Mouse (Mus musculus) cerebellum, postnatal 36 days (tissue): ENCODE data around the gene Lpar2.

ENCODE experiments used
- DNase-seq, 2 experiments: peaks; one replicate each; pipeline ENCODE4 v3.0.0; 2021 to 2022; ENCODE audit warnings: mixed read lengths in 2 of 2

Lpar2 gene

DNA sequence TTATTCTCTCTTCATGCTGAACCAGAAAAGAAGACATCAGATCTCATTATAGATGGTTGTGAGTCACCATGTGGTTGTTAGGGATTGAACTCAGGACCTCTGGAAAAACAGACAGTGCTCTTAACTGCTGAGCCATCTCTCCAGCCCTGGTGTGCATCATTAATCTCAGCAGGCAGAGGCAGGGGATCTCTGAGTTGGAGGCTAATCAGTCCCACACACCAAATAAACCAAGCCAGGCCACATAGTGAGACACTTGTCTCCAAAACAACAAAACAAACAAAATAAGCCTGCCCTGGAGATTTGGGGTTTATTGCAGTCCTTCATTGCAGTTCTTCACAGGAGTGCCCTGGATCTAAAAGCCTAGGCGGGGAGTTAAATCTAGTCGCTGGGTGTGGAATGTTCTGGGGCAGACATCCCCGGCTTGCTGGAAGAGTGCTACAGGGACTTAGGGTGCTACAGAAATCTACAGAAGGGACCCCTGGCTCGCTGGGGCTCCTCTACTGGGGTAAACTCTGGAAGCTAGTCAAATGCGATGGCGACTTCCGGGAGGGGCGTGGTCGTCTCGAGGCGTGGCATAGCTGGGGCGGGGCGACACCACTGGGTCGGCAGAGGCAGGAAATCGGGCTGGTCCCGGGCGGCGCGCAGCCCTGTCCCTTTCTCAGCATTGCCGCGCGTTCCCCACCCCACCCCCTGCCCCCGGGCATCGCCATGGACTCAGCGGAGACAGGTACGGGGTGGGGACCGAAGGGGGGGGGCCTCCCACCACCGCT lies 13.9 kb upstream of the Lpar2 start, which contains the start of gene Gmip:
TSS of gene Gmip (plus strand) at position 586 of the 770 bp plus-strand sequence.
- peak in 1 of 2 experiments; percentile 35 for DNase-seq

DNA sequence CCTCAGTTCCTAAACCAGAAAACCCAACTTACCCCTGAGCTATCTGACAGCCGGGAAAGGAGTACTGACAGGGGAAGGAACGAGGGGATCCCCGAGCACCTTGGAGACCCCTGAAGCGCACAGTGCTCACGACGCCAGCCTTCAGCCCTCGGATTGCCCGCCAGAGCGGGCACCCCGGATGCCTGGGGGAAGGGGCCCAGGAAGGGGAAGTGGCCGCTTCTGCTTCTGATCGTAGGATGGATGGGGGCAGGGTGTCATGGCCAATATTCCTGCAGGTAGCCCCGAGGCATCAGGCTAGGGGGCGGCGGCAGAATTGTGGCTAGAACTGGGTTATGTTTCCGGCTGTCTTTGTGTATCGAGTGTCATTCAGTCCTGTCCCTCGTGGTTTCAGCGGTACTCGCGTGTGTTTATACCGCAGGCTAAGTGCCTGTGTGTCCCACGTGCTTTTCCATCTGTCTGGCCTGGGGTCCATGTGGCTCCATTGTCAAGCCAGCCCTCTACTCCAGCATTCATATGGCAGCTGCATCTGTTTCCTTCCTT lies 13.3 kb upstream of the Lpar2 start:
- no peak for DNase-seq

DNA sequence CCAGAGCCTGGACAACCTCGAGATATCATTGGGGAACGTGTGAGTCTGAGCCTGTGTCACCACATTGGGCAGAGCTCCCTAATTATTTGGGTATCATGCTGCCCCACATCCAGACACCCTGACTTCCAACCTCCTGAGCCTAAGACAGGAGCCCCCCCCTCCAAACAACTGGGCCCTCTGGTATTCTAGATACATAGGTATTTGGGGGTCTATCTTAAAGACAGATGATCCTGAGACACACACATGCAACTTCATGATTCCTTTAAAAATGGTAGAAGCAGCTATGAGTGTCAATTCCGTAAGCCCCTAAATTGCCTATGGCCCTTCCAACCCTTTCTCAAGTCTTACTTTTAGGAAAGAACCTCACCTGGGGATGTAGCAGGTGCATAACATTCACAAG lies 12.4 kb upstream of the Lpar2 start:
- DNase-seq, result no peak

DNA sequence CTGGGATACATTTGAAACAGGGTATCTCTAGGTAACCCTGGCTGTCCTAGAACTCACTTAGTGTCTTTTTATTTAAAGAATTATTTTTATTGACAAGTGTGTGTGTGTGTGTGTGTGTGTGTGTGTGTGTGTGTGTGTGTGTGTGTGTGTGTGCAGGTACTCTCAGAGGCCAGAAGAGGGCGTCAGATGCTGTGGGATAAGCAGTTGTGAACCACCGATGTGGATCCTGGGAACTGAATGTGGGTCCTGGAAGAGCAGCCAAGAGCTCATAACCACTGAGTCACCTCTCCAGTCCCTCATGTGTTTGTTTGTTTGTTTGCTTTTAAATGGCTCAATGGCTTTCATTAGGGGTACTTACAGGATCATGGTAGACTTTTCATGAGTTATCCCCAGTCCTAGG lies 7.3 kb upstream of the Lpar2 start:
- DNase-seq, result no peak

DNA sequence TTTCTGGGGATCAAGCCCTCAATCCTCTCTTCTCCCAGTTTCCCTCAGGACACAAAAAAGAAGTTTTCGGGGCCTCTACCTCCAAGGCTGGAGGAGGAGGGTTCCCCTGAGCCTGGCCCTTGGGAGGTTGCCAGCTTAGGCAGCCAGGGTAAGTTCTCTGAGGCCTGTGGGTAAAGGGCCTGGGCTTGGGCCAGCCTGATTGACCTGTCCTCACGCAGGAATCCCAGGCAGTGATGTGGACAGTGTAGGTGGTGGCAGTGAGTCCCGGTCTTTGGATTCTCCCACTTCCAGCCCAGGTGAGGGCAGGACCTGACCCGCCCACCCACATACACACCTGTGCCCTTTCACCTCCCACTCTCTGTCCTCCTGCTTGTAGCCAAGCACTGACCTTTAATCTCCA lies 6.8 kb upstream of the Lpar2 start:
- DNase-seq, result no peak

DNA sequence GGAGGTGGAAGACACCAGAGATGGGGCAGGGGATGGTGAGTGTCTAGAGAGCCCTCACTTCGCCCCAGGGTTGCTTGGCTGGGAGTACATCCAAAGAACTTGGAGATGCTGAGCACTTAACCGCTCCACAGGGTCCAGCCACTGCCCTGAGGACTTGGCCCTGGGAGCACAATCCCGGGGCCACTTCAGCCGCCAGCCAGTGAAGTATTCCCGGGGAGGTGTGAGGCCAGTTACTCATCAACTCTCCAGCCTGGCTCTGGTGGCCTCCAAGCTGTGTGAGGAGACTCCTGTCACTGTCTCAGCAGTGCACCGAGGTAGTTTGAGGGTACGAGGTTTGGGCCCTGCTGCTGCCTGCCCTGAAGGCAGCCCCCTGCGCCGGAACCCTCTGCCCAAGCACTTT lies 1.8 kb upstream of the Lpar2 start:
- no peak for DNase-seq

DNA sequence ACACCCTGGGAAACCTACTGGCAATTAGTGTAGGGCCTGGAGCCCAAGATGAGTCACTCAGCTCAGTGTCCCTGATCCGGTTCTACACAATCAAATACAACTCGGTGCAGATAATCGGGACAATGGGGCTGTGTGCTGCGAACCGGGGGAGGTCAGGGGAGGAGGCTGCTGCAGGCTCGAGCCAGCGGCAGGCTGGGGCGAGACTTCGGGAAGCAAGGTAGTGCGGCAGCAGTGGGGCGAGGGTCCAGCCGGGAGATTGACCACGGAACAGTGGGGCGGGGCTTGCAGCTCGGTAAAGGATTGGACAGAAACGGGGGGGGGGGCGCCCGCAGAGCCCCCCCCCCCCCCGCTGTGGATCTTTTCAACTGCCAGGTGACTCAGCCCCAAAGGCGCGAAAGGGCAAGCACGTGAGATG lies 251 bp upstream of the Lpar2 start:
- no peak for DNase-seq

DNA sequence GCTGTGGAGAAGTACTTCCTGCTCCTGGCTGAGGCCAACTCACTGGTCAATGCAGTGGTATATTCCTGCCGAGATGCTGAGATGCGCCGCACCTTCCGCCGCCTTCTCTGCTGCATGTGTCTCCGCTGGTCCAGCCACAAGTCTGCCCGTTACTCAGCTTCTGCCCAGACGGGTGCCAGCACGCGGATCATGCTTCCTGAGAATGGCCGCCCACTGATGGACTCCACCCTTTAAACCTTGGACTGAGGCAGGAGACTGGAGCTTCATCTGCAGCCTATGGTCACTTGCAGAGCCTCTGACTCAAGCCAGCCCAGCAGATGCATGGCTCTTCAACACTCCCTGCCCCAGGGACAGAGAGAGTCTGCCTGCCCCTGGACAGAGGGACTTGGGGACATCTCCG lies 4.1 kb downstream of the Lpar2 start:
- DNase-seq, result no peak

DNA sequence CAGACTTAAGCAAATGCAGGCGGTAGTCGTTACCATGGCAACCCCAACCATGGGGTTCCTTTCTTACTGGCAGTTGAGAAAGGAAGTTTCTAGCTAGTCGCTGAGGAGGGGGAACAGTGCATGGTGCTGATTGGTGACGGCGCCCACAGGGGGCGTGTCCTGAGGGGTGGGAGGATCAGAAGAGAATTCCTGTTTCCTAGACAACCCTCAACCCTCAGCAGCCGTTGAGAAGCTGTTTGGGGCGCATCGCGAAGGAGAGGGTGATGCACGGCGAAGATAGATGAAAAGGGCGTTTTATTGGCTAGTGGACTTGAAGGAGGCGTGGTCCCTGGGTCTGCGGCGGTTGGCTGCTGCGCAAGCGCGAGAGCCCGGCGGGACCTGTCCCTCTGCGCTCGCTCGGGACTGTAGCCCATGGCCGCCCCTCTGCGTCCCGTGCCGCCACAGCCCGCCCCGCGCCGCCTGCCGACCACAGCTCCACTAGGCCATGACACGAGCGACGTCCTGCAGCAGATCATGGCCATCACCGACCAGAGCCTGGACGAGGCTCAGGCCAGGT lies 10.1 kb downstream of the Lpar2 start, which contains the start of gene Pbx4:
TSS of gene Pbx4 (plus strand) at position 194 of the 556 bp plus-strand sequence.
- DNase-seq, result peak; percentile 76 to 79

DNA sequence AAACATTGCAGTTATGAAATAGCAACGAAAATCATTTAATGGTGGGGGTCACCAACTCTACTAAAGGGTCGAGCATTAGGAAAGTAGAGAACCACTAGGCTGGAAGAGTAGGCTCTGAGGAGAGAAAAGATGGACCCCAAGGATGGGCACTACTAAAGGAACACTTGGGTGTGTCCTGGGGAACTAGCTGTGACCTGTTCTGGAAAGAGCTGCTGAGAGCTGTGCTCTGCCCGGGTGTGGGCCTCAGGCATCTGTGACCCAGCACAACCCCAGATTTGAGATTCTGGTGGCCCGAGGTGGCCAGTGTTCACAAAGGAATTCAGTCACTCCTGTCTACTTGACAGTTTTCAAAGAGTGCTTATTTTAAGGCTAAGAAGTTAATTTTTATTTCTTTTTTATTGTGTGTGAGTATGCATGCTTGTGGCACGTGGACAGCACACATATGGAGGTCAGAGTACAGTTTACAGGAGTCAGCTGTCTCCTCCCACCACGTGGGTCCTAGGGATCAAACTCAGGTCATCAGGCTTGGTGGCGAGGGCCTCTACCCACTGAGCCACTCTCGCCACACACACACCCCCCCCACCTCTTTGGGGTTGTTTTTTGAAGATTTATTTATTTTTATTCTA lies 14.9 kb downstream of the Lpar2 start:
- DNase-seq, result no peak

DNA sequence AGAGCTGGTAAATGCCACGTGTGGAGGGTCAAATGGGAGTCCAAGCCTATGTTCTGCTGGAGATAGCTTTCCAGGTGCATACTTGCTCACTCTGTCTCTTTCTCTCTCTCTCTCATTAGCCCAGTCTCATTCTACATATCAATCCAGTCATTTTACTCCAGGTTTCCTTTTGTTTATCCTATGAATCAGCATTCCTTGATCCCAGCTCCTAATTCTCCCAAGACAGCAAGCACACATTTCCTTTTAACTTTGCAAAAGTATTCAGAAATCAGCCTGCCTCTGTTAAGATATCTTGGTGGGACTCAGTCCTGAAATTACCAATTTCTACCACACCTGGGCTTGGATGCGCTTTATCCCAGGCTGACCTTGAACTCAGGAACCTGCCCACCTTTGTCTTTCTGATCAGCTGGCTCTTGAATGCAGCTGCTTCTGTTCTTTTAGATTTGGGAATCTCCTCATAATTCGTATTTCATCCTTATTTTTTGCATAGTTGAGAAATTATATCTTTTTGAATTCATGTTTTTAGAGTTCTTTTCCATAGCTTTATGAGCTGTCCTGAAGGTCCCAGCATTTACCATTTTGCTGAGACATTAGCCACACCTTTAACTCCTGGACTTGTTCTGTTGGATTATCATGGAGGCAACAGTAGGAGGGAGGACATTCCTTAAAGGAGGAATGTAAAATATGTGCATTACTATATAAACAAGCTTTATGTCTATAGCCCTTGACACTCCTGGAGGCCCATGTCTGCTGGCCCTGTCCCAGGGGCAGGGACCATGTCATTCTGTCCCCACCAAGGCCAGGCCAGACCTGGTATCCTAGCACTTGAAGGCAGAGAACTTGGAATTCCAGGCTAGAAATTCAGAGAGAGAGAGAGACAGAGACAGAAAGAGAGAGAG lies 25.2 kb downstream of the Lpar2 start:
- DNase-seq, result no peak

DNA sequence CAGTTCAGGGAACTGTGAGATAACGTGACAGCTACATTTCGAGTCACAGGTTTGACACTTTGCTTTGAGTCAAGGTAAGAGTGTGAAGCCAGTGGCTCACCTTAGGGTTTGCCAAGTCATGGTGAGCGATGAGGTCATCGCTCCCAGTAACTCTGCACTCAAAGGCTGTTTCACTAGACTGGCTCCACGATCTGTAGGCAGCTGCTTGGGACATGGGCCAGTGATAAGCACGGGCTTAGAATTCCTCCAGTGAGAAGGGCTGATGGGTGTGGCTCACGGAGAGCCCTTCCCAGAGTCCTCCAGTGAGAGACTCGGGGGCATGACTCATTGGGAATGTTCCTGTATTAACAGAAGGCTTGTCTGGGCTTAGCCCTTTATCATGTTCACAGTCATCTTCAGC lies 26.7 kb downstream of the Lpar2 start:
- no peak for DNase-seq

DNA sequence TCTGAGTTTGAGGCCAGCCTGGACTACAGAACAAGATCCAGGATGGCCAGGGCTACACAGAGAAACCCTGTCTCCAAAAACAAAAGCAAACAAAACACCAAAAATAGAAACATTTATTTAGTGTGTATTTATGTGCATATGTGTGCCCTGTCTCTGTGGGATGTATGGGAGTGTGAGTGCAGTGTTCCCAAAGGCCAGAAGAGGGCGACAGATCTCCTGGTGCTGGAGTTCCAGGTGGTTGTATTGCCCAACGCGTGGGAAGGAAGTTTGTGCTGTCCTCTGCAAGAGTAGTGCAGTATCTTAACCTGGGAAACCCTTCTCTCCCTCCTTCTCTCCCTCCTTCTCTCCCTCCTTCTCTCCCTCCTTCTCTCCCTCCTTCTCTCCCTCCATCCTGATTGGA lies 27.7 kb downstream of the Lpar2 start:
- no peak for DNase-seq

DNA sequence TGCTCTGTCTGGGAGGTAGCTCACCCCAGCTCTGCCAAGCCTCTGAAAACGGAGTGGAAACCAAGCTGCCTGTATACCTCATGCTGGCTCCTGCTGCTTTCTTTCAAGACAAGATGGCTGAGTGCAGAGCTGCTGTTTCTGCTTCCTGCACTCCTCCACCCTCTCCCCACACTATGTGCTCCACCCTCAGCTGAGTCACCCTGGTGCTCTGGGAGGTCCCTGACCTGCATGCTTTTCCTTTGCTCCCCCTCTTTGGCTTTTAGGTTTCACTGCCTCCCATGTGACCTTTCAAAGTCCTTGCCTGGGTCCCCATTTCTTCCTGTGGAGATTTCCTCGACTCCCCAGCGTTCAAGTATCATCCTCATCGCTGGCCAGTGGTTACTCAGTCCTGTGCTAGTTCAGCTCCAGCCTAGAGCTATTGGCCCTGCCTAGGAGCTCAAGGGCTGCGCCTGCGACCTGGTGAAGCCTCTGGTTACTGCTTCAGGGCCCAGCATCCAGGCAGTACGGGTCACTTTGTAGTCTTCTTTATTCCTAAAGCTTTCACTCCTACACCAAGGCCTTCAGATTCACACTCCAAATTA lies 28.8 kb downstream of the Lpar2 start:
- no peak for DNase-seq

DNA sequence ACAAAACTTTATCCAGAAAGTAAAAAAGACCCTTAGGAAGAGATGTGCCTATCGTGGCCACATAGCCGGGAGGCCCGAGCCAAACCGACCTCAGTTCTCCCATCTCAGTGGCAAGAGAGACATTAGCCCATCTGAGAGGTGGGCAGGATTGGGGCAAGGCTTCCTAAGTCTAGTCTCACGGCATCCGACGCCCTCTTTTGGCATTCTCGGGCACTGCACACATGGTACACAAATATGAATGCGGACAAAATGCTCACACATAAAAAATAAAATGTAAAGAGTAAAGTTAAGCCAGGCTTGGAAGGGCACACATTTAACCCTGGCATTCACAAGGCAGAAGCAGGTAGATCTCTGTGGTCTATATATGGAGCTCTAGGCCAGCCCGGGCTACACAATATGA lies 31.6 kb downstream of the Lpar2 start:
- DNase-seq, result no peak

DNA sequence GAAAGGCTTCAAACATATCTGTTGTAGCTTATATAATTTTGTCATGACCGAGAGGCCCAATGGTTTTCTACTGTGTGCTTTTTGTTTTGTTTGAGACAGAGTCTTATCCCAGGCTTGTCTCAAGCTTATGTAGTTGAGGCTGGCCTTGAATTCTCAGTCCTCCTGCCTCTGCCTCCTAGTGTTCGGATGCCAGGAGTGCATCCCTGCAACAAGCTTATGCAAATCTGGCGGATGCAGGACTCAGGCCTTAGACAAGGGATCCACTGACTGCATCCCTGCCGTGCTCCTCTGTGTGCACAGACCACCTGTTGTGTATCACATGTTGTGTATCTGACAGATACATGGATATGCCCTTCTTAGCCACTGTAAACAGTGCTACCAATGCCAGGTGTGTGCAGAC lies 38.6 kb downstream of the Lpar2 start:
- no peak for DNase-seq

DNA sequence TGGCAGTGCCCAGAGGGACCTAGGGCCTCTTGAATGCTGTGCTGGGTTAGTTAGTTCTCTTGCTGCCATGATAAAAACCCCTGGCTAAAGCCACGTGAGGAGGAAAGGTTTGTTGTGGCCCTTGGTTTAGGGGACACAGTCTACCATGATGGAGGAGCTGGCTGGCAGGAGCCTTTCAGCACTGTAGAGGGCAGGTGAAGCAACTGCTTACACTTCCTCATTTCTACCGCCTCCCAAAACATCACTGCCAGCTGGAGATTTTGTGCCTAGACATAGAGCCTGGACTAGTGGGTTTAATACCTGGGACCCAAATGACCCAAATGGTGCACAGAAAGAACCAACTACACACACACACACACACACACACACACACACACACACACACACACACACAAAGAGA lies 39.0 kb downstream of the Lpar2 start:
- no peak for DNase-seq

DNA sequence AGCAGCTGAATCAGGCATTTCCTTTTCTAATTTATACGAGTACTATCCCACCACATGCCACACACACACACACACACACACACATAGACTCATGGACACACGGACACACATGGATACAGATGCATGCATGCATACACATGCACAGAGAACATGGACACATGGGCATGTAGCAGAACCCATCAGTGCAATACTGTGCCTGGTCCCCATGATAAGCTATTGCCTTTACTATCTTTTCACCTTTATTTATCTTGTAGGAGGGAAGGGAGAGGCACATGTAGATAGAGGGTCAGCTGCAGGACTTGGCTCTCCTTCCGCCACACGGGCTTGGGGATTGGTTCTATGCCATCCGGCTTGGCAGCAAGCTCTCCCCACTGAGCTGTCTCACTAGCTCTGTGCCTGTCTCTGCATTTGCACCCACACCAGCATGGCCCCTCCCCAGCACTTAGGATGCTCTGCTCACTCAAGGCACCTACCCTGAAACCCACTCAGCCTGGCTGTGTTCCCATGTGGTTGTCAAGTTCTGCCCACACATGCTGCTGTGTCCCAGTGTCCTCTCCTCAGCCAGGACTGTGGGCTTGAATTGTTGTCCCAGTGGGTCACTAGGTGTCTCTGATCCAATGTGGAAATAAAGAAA lies 41.3 kb downstream of the Lpar2 start:
- no peak for DNase-seq

DNA sequence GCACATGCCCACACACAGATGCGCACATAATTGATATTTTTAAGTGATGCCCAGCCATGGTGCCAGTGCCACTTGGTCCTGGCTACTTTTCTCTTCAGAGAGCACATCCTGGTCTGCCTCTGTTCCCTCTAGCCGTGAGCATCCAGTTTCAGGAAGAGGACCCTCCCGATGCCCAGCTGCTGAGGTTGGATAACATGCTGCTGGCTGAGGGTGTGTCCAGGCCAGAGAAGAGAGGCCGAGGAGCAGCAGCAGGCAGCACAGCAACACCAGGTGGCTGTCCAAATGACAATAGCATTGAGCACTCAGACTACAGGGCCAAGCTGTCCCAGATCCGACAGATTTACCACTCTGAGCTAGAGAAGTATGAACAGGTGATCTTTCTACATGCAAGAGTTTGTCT lies 42.0 kb downstream of the Lpar2 start:
- DNase-seq, result no peak

DNA sequence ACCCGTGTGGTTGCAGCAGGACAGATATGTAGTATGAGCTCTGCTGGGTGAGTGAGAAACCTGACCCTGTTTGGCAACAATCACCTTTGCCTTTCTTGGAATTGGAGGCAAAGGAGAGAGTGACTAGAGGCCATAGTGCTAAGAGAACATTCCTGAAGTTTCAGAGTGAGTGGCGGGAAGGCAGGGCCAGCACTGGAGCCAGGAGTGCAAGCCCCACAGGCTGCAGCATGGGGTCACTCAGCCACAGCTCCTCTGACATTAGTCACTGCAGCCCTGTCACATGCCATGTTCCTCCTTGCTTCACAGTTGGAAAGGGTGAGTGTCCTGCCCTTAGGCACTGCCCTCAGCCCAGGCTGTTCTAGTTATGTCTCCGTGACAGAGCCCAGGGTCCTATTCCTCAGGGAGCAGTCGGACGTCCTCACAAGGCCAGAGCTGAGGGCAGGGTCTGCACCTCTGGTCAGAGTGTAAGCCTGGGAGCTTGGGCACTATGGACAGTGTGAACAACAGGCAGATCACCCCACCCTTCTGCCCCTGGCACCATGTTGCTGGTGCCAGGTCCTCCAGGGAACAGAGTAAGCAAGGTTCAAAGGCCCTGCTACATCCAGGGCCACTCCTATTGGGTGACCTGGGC lies 45.6 kb downstream of the Lpar2 start:
- no peak for DNase-seq

DNA sequence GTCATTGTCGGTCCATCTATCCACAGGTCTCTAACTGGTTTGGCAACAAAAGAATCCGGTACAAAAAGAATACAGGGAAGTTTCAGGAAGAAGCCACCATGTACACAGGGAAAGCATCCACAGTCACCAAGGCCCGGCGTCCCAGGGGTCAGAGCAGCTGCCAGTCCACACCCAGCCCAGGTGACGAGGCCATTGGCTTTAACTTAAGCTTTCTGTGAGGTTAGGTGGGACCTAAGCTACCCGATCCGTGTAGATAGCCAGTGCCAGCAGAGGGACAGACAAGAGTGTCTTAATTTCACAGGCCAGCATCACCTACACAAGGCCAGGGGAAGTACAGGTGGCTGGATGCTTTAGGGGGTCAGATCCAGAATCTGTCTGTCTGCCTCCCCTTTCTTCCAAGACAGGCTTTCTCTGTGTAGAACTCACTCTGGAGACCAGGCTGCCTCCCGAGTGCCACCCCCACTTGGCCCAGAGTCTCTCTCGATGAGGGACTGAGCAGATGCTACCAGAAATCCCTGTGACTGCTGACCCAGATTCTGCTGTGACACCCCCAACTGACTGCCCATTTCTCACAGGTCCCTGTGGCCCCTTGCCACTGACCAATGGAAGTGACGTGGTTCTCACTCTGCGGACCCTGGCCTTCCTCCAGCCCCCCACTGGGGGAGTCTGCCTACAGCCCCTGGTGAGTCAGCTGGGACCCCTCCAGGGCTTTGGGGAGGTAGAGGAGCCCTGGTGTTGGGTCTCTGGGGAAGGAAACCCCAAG lies 48.0 kb downstream of the Lpar2 start:
- peak; percentile 48 to 57 for DNase-seq
